11 mouse cellular contexts compared by ENCODE assay signal in the genomic region with DNA sequence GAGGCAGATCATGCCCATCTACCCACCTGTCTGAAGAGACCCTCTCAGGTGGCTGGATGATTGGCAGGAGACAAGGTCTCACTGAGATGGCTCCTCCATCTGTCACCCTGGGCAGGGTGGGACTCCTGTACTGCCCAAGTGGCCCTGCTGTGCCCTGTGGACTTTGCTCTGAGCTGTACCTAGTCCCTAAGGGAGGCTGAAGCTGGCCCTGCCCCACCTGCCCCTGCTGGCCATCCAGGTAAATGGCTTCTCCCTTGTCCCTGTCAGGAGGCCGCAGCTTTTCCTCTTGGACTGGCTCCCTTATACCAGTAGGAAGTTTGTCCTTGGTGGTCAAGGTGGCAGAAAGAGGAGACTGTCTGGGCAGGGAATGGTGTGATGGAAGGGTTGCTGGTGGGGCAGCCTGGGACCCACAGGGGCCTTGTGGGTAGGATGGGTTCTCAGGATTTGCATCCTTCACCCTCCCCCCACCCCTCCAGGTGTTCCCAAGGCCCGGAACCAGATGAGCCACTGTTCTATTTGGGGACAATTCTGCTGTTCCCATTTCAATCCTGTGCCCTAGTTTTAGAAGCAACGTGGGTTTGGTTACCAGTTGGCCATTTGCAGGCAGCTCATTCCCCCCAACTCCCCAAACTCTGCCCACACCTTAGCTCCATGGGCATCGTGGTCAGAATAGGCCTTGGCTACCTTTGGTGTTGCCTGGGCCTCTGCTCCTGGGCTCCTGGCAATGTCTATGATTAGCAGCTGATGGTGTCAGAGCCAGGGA. TPM values are rescaled to one million over a fixed set of nuclear protein-coding genes. Genes with fewer than 3 reads are reported as not detected.
DNase-seq lines count a peak whose midpoint lies in the region; ATAC-seq and TF ChIP-seq lines count a peak whose summit lies in the region.
"Had no signal": no experiment of that assay in that cellular context is flagged by ENCODE, and none has a peak within 500 bp of the region (broad histone marks: within the 10 kb centered on the region; RNA-seq: fewer than 3 reads in every experiment).

No protein-coding gene starts in this region.

- H3K4me1 ChIP-seq in hindbrain, embryonic 12.5 days = peaks cover 87% of the 10 kb centered on the region
- H3K4me1 ChIP-seq in hindbrain, embryonic 11.5 days (replicated peaks; ENCODE audit: control insufficient read depth, insufficient read depth, low read length) = peaks cover 9% of the 10 kb centered on the region
- H3K4me1 ChIP-seq in neural tube, embryonic 12.5 days = peaks cover 59% of the 10 kb centered on the region
- H3K4me1 ChIP-seq in neural tube, embryonic 15.5 days = peaks cover 94% of the 10 kb centered on the region
- peaks cover 55% of the 10 kb centered on the region for H3K4me1 ChIP-seq in intestine, postnatal 0 days (replicated peaks; ENCODE audit: control insufficient read depth, insufficient read depth, low read length)
- 0 out of 2 replicates have a peak, but pooled peaks cover 2% of the 10 kb centered on the region for H3K4me1 ChIP-seq in heart, adult 2 months (ENCODE audit: control insufficient read depth, insufficient read depth, low read length)

- H3K27me3 ChIP-seq in hindbrain, embryonic 12.5 days = no peaks in the 10 kb centered on the region
- H3K27me3 ChIP-seq in hindbrain, embryonic 11.5 days (ENCODE audit: control insufficient read depth, insufficient read depth, low read length) = no peaks in the 10 kb centered on the region
- no peaks in the 10 kb centered on the region for H3K27me3 ChIP-seq in neural tube, embryonic 12.5 days (replicated peaks)
- no peaks in the 10 kb centered on the region for H3K27me3 ChIP-seq in neural tube, embryonic 15.5 days (replicated peaks)
- no peaks in the 10 kb centered on the region for H3K27me3 ChIP-seq in intestine, postnatal 0 days (replicated peaks; ENCODE audit: control insufficient read depth, insufficient read depth, low read length)
- no peaks in the 10 kb centered on the region for H3K27me3 ChIP-seq in heart, adult 2 months (ENCODE audit: control insufficient read depth, insufficient read depth, low read length)
- H3K27me3 ChIP-seq: liver, embryonic 15.5 days had no signal

- no peak for TF ChIP-seq EP300 in heart, adult 2 months (IDR thresholded peaks at IDR 0.05; ENCODE audit: insufficient read depth, low read depth, low read length)

- TF ChIP-seq CTCF in intestine, postnatal 0 days (IDR thresholded peaks at IDR 0.05; ENCODE audit: low read depth) = peak; percentile 75
- no peak for TF ChIP-seq CTCF in heart, adult 2 months (IDR thresholded peaks at IDR 0.05)

- H3K9me3 ChIP-seq in hindbrain, embryonic 12.5 days (replicated peaks) = no peaks in the 10 kb centered on the region
- no peaks in the 10 kb centered on the region for H3K9me3 ChIP-seq in hindbrain, embryonic 11.5 days (ENCODE audit: control insufficient read depth, low read length)
- no peaks in the 10 kb centered on the region for H3K9me3 ChIP-seq in neural tube, embryonic 12.5 days
- H3K9me3 ChIP-seq in neural tube, embryonic 15.5 days (replicated peaks) = no peaks in the 10 kb centered on the region
- H3K9me3 ChIP-seq in intestine, postnatal 0 days (ENCODE audit: control insufficient read depth) = no peaks in the 10 kb centered on the region
- H3K9me3 ChIP-seq: liver, embryonic 15.5 days had no signal

- intact Hi-C loops in heart, adult 2 months (cut with DNase I) = no loop called here

- DNase-seq in hindbrain, embryonic 11.5 days (ENCODE audit: low spot score) = no peak
- DNase-seq in telencephalon, adult 2 months (ENCODE audit: low read depth, low spot score) = peak; percentile 77
- DNase-seq in layer of hippocampus, adult 11-12 months (ENCODE audit: low spot score) = no peak
- DNase-seq in heart, adult 2 months = no peak
- DNase-seq: cerebellum, postnatal 14 days; heart, postnatal 36 days had no signal

- 0 out of 2 replicates have a peak overlapping the region, but pooled peaks have one; percentile 36 for H3K27ac ChIP-seq in hindbrain, embryonic 12.5 days
- no peak overlapping the region for H3K27ac ChIP-seq in hindbrain, embryonic 11.5 days (ENCODE audit: low read depth, low read length)
- H3K27ac ChIP-seq in neural tube, embryonic 12.5 days = no peak overlapping the region
- H3K27ac ChIP-seq in neural tube, embryonic 15.5 days (replicated peaks) = no peak overlapping the region
- peak overlapping the region; percentile 87 for H3K27ac ChIP-seq in intestine, postnatal 0 days (ENCODE audit: low read depth, low read length)
- no peak overlapping the region for H3K27ac ChIP-seq in heart, adult 2 months
- H3K27ac ChIP-seq: liver, embryonic 15.5 days had no signal

- no peaks in the 10 kb centered on the region for H3K79me2 ChIP-seq in heart, adult 2 months (replicated peaks; ENCODE audit: control insufficient read depth, insufficient read depth, low read length)

- peaks cover 20% of the 10 kb centered on the region; the same call in 1 of the 2 replicates for H3K36me3 ChIP-seq in hindbrain, embryonic 12.5 days
- no peaks in the 10 kb centered on the region for H3K36me3 ChIP-seq in hindbrain, embryonic 11.5 days (ENCODE audit: control insufficient read depth, insufficient read depth, low read length)
- peaks cover 32% of the 10 kb centered on the region for H3K36me3 ChIP-seq in neural tube, embryonic 12.5 days
- 0 out of 2 replicates have a peak, but pooled peaks cover 4% of the 10 kb centered on the region for H3K36me3 ChIP-seq in neural tube, embryonic 15.5 days
- H3K36me3 ChIP-seq in intestine, postnatal 0 days (ENCODE audit: control insufficient read depth, insufficient read depth) = peaks cover 24% of the 10 kb centered on the region; the same call in 1 of the 2 replicates
- H3K36me3 ChIP-seq in heart, adult 2 months (ENCODE audit: control insufficient read depth, insufficient read depth, low read length) = no peaks in the 10 kb centered on the region
- H3K36me3 ChIP-seq: liver, embryonic 15.5 days had no signal

- no peak overlapping the region for H3K9ac ChIP-seq in hindbrain, embryonic 12.5 days
- no peak overlapping the region for H3K9ac ChIP-seq in hindbrain, embryonic 11.5 days (ENCODE audit: low read depth, low read length)
- 0 out of 2 replicates have a peak overlapping the region, but pooled peaks have one; percentile 29 for H3K9ac ChIP-seq in neural tube, embryonic 12.5 days
- no peak overlapping the region for H3K9ac ChIP-seq in neural tube, embryonic 15.5 days (replicated peaks)
- H3K9ac ChIP-seq in intestine, postnatal 0 days (ENCODE audit: low read depth, low read length) = no peak overlapping the region
- no peak overlapping the region for H3K9ac ChIP-seq in heart, adult 2 months (ENCODE audit: low read depth, low read length)
- H3K9ac ChIP-seq: liver, embryonic 15.5 days had no signal

- 84% methylated on average over 4 of the region's 4 CpGs for WGBS in hindbrain, embryonic 12.5 days
- WGBS in hindbrain, embryonic 11.5 days = 80% methylated on average over 4 of the region's 4 CpGs
- 83% methylated on average over 4 of the region's 4 CpGs for WGBS in neural tube, embryonic 12.5 days
- 78% methylated on average over 4 of the region's 4 CpGs for WGBS in neural tube, embryonic 15.5 days
- 67% methylated on average over 4 of the region's 4 CpGs for WGBS in intestine, postnatal 0 days
- WGBS in heart, adult 2 months = 79% methylated on average over 4 of the region's 4 CpGs

- H3K4me2 ChIP-seq in hindbrain, embryonic 12.5 days (replicated peaks) = no peak overlapping the region
- H3K4me2 ChIP-seq in hindbrain, embryonic 11.5 days (replicated peaks; ENCODE audit: low read depth, low read length) = no peak overlapping the region
- no peak overlapping the region for H3K4me2 ChIP-seq in neural tube, embryonic 12.5 days (replicated peaks)
- H3K4me2 ChIP-seq in neural tube, embryonic 15.5 days = no peak overlapping the region
- peak overlapping the region; percentile 27 for H3K4me2 ChIP-seq in intestine, postnatal 0 days (replicated peaks; ENCODE audit: low read depth)
- H3K4me2 ChIP-seq: liver, embryonic 15.5 days had no signal

- ATAC-seq in hindbrain, embryonic 12.5 days (ENCODE audit: low FRiP score) = no peak
- no peak for ATAC-seq in hindbrain, embryonic 11.5 days (ENCODE audit: low FRiP score)
- ATAC-seq in neural tube, embryonic 12.5 days (ENCODE audit: low FRiP score, low read depth) = no peak
- ATAC-seq in neural tube, embryonic 15.5 days (ENCODE audit: low FRiP score) = no peak
- ATAC-seq in intestine, postnatal 0 days = peak; percentile 39

- no peak overlapping the region for H3K4me3 ChIP-seq in hindbrain, embryonic 12.5 days
- H3K4me3 ChIP-seq in hindbrain, embryonic 11.5 days (ENCODE audit: low read depth, low read length) = no peak overlapping the region
- H3K4me3 ChIP-seq in neural tube, embryonic 12.5 days = no peak overlapping the region
- no peak overlapping the region for H3K4me3 ChIP-seq in neural tube, embryonic 15.5 days (replicated peaks)
- no peak overlapping the region for H3K4me3 ChIP-seq in intestine, postnatal 0 days (ENCODE audit: low read depth, low read length)
- H3K4me3 ChIP-seq in heart, adult 2 months = no peak overlapping the region
- H3K4me3 ChIP-seq: liver, embryonic 15.5 days had no signal

- TF ChIP-seq POLR2A in heart, adult 2 months (IDR thresholded peaks at IDR 0.05; ENCODE audit: insufficient read depth, low read depth, low read length) = no peak

RNA-seq across cellular contexts. Expression of a gene that starts 12.6 kb away (rescaled TPM):
- 33.6 and 35.1 TPM in 2 replicates for polyA plus RNA-seq in hindbrain, embryonic 12.5 days (2016; fragmentation: Nextera tagmentation; extraction: Ambion mirVana)
- 13.0 and 14.4 TPM in 2 replicates for polyA plus RNA-seq in hindbrain, embryonic 11.5 days (2014; fragmentation: Nextera tagmentation; extraction: Ambion mirVana)
- 34.2 and 38.1 TPM in 2 replicates for polyA plus RNA-seq in neural tube, embryonic 12.5 days (2016; fragmentation: Nextera tagmentation; extraction: Ambion mirVana)
- polyA plus RNA-seq in neural tube, embryonic 15.5 days (2015; fragmentation: Nextera tagmentation; extraction: Ambion mirVana) = 25.4 and 33.0 TPM in 2 replicates
- polyA plus RNA-seq in intestine, postnatal 0 days (2015; fragmentation: Nextera tagmentation; extraction: Ambion mirVana) = 23.9 and 25.1 TPM in 2 replicates
- 1 to 10 TPM; 4.0 to 4.1 TPM for total RNA-seq in heart, adult 2 months (2021)
- 5.4 and 5.8 TPM in 2 replicates for polyA plus RNA-seq in heart, adult 2 months (2012; rRNA removed)

Comparison
In these comparisons a context has a peak if more than half of its experiments do, and no peak if none do; other contexts are left out.
1. H3K27ac ChIP-seq: peak in hindbrain, embryonic 12.5 days (single experiment) and intestine, postnatal 0 days (single experiment); none in hindbrain, embryonic 11.5 days (single experiment), neural tube, embryonic 12.5 days (single experiment), neural tube, embryonic 15.5 days (single experiment) and heart, adult 2 months (single experiment).